18 mouse cellular contexts compared by ENCODE assay signal in the genomic region with DNA sequence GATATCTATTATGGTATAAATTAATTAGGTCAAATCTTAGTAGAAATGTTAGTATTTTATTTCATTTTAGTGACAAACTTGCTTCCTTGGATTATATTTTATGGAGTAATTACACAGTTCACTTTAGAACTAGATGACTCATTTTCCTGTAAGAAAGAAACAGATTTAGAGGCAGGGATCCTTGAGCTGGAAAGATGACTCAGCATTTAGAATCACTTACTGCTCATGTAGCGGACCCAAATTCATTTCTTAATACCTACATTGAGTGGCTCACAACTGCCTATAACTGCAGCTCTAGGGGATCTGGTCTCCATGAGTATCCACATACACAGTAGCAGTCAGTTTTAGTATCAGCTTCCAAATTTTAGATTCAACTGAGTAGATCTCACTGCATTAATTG.
"Had no signal": no experiment of that assay in that cellular context is flagged by ENCODE, and none has a peak within 500 bp of the region (broad histone marks: within the 10 kb centered on the region; RNA-seq: fewer than 3 reads in every experiment).

No protein-coding gene starts in this region.

- H3K4me1 ChIP-seq: liver, embryonic 15.5 days; lung, embryonic 15.5 days; midbrain, embryonic 10.5 days; midbrain, embryonic 13.5 days; midbrain, embryonic 15.5 days; neural tube, embryonic 12.5 days; stomach, embryonic 15.5 days had no signal

- DNase-seq: liver, postnatal 0 days; lung, adult 2 months; lung, postnatal 14 days; lung, postnatal 36 days; right cerebral cortex, postnatal 25 days; thymus, adult 18-20 months; thymus, postnatal 14 days; thymus, postnatal 36 days had no signal

- ATAC-seq: liver, postnatal 0 days; lung, postnatal 0 days; midbrain, embryonic 13.5 days; midbrain, embryonic 15.5 days had no signal

- H3K27ac ChIP-seq: liver, embryonic 15.5 days; lung, embryonic 15.5 days; macrophage; midbrain, embryonic 10.5 days; midbrain, embryonic 13.5 days; midbrain, embryonic 15.5 days; neural tube, embryonic 12.5 days; stomach, embryonic 15.5 days; stomach, postnatal 0 days had no signal

- H3K4me3 ChIP-seq: liver, embryonic 15.5 days; lung, embryonic 15.5 days; midbrain, embryonic 10.5 days; midbrain, embryonic 13.5 days; midbrain, embryonic 15.5 days; neural tube, embryonic 12.5 days; stomach, embryonic 15.5 days had no signal
